In genomic region chr8:116921337-116922059, GRCm38 (mm10) we compare ENCODE assay signal across 8 mouse cellular contexts. TPM values are rescaled to one million over a fixed set of nuclear protein-coding genes. Genes with fewer than 3 reads are reported as not detected.
A peak's percentile ranks its signal among the peaks of the same experiment; 100 is the strongest.
DNase-seq lines count a peak whose midpoint lies in the region; ATAC-seq lines count a peak whose summit lies in the region.

TSS of gene Cmc2 (minus strand) at chr8:116921455.
TSS of gene Cenpn (plus strand) at chr8:116921730.

- under 1% methylated on average over 57 of the region's 57 CpGs for WGBS in heart, embryonic 14.5 days
- under 1% methylated on average over 57 of the region's 57 CpGs for WGBS in liver, embryonic 13.5 days (ENCODE audit: insufficient replicate concordance)
- under 1% methylated on average over 57 of the region's 57 CpGs for WGBS in stomach, embryonic 16.5 days

- H3K4me1 ChIP-seq in heart, embryonic 14.5 days (ENCODE audit: control insufficient read depth in 2 of 2, insufficient read depth in 2 of 2, low read length in 2 of 2): peaks cover 6 to 14% of the 10 kb centered on the region in 2 experiments
- peaks cover 48% of the 10 kb centered on the region for H3K4me1 ChIP-seq in liver, embryonic 13.5 days (replicated peaks)
- peaks cover 8% of the 10 kb centered on the region for H3K4me1 ChIP-seq in stomach, embryonic 16.5 days (ENCODE audit: control insufficient read depth, insufficient read depth, low read length)

- H3K9me3 ChIP-seq in heart, embryonic 14.5 days (ENCODE audit: control insufficient read depth, low read length): no peaks in the 10 kb centered on the region
- H3K9me3 ChIP-seq in liver, embryonic 13.5 days (replicated peaks): no peaks in the 10 kb centered on the region
- H3K9me3 ChIP-seq in stomach, embryonic 16.5 days (replicated peaks; ENCODE audit: control insufficient read depth, low read length): no peaks in the 10 kb centered on the region

- peak; percentile 85 for ATAC-seq in CD4-positive, CD25-positive, alpha-beta regulatory T cell, adult 4 months
- ATAC-seq in heart, embryonic 14.5 days (ENCODE audit: insufficient number of reproducible peaks, insufficient read depth, low FRiP score, low read depth): peak; percentile 94
- peak; percentile 90 for ATAC-seq in liver, embryonic 13.5 days (ENCODE audit: low read depth)
- ATAC-seq in stomach, embryonic 16.5 days (ENCODE audit: insufficient read depth, low FRiP score): peak; percentile 96

- H3K4me2 ChIP-seq in heart, embryonic 14.5 days (ENCODE audit: low read length): peak within 1 kb of the TSS; percentile 67
- peak within 1 kb of the TSS; percentile 89 for H3K4me2 ChIP-seq in liver, embryonic 13.5 days
- H3K4me2 ChIP-seq in stomach, embryonic 16.5 days (ENCODE audit: low read depth, low read length): peak within 1 kb of the TSS; percentile 56

- H3K9ac ChIP-seq in heart, embryonic 14.5 days (ENCODE audit: low read length): peak within 1 kb of the TSS; percentile 87
- H3K9ac ChIP-seq in liver, embryonic 13.5 days: peak within 1 kb of the TSS; percentile 89
- peak within 1 kb of the TSS; percentile 85 for H3K9ac ChIP-seq in stomach, embryonic 16.5 days (ENCODE audit: low read length)

- peak; percentile 95 for DNase-seq in c-Kit-negative CD71-positive TER-119-positive erythroid progenitor cells, embryonic 14.5 days (ENCODE audit: low read depth, low spot score)
- peak; percentile 78 for DNase-seq in fibroblast of lung, adult 2 months (ENCODE audit: low read depth)
- DNase-seq in kidney, postnatal 14 days: peak; percentile 95
- peak; percentile 90 for DNase-seq in liver, embryonic 13.5 days
- DNase-seq in neural tube, embryonic 10.5 days (ENCODE audit: extremely low spot score, low spot score): peak; percentile 98

- H3K36me3 ChIP-seq in heart, embryonic 14.5 days (ENCODE audit: control insufficient read depth, insufficient read depth, low read length): peaks cover 41% of the 10 kb centered on the region
- H3K36me3 ChIP-seq in liver, embryonic 13.5 days: peaks cover 45% of the 10 kb centered on the region
- no peaks in the 10 kb centered on the region for H3K36me3 ChIP-seq in stomach, embryonic 16.5 days (ENCODE audit: control insufficient read depth, insufficient read depth, low read length)

- H3K27ac ChIP-seq in heart, embryonic 14.5 days (replicated peaks in 1 of 2; ENCODE audit: control insufficient read depth in 1 of 2, insufficient read depth in 1 of 2, low read depth in 2 of 2, low read length in 2 of 2): peak within 1 kb of the TSS; percentile 90 to 92
- H3K27ac ChIP-seq in liver, embryonic 13.5 days: peak within 1 kb of the TSS; percentile 90
- H3K27ac ChIP-seq in stomach, embryonic 16.5 days (ENCODE audit: low read length): peak within 1 kb of the TSS; percentile 78

- peak within 1 kb of the TSS; percentile 80 to 84 for H3K4me3 ChIP-seq in heart, embryonic 14.5 days (ENCODE audit: control insufficient read depth in 1 of 2, insufficient read depth in 1 of 2, low read depth in 1 of 2, low read length in 2 of 2)
- H3K4me3 ChIP-seq in liver, embryonic 13.5 days (replicated peaks): peak within 1 kb of the TSS; percentile 86
- H3K4me3 ChIP-seq in stomach, embryonic 16.5 days (replicated peaks; ENCODE audit: low read length): peak within 1 kb of the TSS; percentile 84

- no peaks in the 10 kb centered on the region for H3K27me3 ChIP-seq in heart, embryonic 14.5 days (ENCODE audit: control insufficient read depth, insufficient read depth, low read length)
- H3K27me3 ChIP-seq in liver, embryonic 13.5 days: no peaks in the 10 kb centered on the region
- no peaks in the 10 kb centered on the region for H3K27me3 ChIP-seq in stomach, embryonic 16.5 days (ENCODE audit: control insufficient read depth, insufficient read depth, low read length)

RNA-seq across cellular contexts. Expression of gene Cmc2, which starts in this region (rescaled TPM):
- polyA plus RNA-seq in CD4-positive, CD25-positive, alpha-beta regulatory T cell, adult 4 months (2017; shearing (Covaris generic)): 10 to 100 TPM; 36.3 to 38.5 TPM
- 126 and 131 TPM in 2 replicates for polyA plus RNA-seq in heart, embryonic 14.5 days (2014; fragmentation: Nextera tagmentation; extraction: Ambion mirVana)
- polyA plus RNA-seq in liver, embryonic 13.5 days (2015; fragmentation: Nextera tagmentation; extraction: Ambion mirVana): 89.0 and 93.9 TPM in 2 replicates
- 62.3 and 72.0 TPM in 2 replicates for polyA plus RNA-seq in stomach, embryonic 16.5 days (2015; fragmentation: Nextera tagmentation; extraction: Ambion mirVana)

RNA-seq across cellular contexts. Expression of gene Cenpn, which starts in this region (rescaled TPM):
- 1 to 10 TPM; 2.9 to 8.8 TPM for polyA plus RNA-seq in CD4-positive, CD25-positive, alpha-beta regulatory T cell, adult 4 months (2017; shearing (Covaris generic))
- polyA plus RNA-seq in heart, embryonic 14.5 days (2014; fragmentation: Nextera tagmentation; extraction: Ambion mirVana): 24.2 and 24.6 TPM in 2 replicates
- 33.2 and 36.2 TPM in 2 replicates for polyA plus RNA-seq in liver, embryonic 13.5 days (2015; fragmentation: Nextera tagmentation; extraction: Ambion mirVana)
- 27.9 and 28.1 TPM in 2 replicates for polyA plus RNA-seq in stomach, embryonic 16.5 days (2015; fragmentation: Nextera tagmentation; extraction: Ambion mirVana)

Comparison
In these comparisons a context has a peak if more than half of its experiments do, and no peak if none do; other contexts are left out.
1. Peak in every context shown above with its lines: DNase-seq, ATAC-seq, H3K4me3 ChIP-seq and H3K27ac ChIP-seq.